Mouse (Mus musculus) R1 (cell line): ENCODE measurements at regions not wholly inside any gene's neighbourhood (a gene's known extent, or its start where the extent isn't known, plus 50 kb on each side); places are given as distances from the start of the nearest gene placed in this dataset.

Experiments
- DNase-seq: peaks from one replicate; pipeline ENCODE4 v3.0.0-alpha.2; 2018; ENCODE audit warnings: low read depth, low spot score

DNA sequence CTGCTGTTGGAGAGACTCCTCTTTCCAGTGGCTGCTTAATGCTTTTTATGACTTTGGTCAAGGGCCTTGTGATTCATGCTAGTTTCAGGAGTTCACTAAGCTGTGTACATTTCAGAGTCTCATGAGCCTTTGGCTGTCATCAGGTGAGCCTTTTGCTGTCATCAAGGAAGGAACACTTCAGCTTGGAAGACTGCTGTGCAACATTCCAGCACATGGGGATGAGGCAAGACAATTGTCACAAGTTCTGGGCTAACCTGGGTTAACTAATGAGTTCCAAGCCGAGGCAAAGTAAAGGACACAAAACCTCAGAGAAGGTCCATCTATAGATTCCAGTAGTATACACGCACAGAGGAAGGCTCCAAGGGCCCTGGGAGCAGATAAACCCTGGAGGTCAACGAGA is 124.8 kb upstream of the Eef2kmt start:
- DNase-seq = no peak

DNA sequence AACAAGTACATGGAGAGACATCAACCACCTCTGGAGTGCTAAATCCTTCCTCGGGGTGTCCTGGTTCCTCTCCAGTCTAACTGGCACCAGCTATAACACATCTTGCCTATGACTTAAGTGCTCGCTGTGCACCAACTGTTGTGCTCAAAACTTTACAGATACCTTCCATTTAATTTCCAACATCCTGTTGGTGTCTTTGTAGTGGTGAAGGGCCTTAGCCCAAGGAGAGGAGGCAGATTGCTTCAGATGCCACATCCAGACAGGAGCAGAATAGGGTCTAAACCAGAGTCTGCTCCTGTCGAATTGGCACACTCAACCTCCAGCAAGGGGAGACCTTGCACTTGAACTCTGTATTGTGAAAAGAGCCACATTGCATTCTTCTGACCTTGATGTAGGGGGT is 121.2 kb upstream of the Eef2kmt start:
- no peak for DNase-seq

DNA sequence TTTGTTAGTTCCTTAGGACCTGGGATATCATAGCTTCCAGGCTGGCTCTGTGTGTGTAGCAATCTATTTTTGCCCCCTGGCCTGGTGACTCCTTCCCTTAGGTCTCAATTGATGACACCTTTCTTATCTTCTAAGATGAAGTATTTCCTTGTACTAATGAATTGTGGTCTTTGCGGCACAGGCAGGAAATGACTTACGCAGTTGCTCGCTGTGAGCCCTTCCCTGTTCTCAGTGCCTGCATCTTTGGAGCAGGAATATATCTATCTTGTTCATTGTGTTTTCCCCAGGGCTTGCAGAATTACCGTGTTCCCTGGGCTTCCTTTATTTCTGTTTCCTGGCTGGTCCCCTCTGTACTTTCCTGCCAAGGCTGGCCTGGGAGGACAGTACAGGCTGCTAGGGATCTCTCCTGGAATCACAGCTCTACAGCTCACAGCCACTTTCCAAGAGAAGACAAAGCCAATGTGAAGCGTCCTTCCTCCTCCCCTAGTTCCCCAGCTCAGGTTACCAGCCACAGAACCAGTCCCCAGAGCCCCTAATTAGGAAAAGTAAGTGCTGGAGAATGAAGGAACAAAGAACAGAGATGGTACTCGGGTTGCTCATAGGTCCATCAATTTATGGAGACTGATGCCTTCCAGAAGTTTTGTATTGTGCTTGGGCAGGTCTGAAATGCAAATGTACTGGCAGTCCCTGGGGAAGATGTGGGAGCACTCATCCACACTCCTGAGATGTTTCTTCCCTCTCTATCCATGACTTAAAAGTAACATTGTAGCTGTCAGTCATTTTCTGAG is 119.2 kb upstream of the Eef2kmt start:
- DNase-seq = no peak

DNA sequence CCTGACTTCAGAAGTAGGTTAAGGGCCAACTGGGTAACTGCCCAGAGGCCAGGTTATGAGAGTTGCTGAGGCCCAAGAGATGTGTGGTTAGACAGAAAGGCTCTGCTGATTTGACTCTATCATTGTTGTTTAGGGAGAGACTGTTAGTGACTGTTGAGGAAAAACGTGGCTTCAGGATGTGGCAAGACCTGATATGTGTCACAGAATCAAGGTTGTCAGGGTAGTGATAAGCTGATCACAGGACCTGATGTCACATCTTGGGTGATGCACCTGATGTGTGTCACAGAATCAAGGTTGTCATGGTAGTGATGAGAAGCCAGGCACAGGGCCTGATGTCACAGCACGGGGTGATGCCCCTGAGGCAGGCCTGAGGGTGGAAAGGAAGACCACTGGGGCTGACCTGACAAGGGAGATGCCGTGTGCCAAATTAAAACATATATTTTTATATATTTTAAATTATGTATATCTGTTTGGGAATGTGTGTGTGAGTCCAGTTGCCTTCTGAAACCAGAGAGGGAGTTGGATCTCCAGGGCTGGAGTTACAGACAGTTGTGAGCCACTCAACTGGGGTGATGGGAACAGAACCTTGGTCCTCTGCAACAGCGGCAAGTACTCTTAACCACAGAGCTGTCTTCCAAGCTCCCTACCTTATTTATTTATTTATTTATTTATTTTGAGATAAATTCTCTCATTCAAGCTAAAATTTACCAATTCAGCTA is 115.6 kb upstream of the Eef2kmt start:
- DNase-seq = no peak

DNA sequence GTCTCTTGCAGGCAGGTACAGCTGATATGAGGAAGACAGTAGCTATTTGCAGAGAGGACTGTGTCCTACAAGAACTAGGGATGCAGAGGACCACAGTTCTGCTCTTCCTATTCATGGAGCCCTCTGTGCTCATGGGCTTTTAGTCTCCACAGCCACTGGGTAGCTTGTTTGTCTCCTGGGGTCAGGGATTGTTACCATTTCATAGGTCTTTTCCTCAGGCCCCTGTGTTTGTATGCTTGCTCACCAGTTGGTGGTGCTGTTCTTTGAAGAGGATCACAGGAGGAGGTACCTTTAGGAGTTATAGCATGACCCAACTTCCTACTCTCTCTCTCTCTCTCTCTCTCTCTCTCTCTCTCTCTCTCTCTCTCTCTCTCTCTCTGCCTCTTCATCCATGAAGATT is 114.7 kb upstream of the Eef2kmt start:
- DNase-seq = peak; percentile 26

DNA sequence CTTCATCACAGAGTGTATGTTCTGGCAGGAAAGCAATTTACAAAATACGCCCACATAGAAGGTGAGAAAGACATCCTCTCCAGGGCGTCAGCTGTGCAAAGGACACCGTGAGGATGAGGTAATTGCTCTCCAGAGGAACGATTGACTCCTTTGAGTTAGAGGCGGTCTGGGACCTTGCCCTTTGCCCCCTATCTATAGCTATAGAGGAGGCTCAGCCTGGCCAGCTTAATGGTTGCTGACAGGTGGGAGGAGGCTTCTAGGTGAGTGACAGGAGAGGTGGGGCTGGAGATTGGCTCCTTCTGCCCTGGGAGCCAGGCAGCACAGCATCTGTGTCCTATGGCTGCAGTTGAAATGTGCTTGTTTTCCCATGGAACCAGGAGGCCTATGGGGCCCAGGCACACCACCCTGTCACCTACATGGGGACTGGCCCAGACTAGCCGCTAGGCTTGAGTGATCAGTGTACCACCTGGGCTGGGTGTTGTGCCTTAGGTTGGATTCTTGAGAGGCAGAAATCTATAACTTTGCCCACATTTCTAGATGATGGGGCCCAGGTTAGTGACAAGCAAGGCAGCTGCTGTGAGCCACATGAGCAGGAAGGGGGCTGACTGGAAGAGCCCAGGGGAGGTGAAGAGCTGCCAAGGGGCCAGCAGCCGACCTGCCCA is 113.2 kb upstream of the Eef2kmt start:
- no peak for DNase-seq

DNA sequence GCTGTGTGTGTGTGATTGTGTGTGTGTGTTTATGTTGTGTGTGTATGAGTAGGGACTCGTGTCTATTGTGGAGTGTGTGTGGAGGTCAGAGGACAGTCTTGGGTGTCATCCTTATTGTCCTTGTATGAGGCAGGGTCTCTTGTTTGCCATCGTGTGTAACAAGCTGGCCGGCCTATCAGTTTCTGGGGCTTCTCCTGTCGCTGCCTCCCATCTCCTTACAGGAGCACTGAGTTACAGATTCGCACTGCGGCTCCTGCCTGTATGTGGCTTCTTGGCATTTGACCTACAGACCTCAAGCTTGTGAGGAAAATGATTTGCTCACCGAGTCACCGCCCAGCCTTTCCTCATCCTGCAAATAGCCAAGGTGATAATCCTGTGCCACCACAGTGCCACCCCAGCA is 112.6 kb upstream of the Eef2kmt start:
- no peak for DNase-seq

DNA sequence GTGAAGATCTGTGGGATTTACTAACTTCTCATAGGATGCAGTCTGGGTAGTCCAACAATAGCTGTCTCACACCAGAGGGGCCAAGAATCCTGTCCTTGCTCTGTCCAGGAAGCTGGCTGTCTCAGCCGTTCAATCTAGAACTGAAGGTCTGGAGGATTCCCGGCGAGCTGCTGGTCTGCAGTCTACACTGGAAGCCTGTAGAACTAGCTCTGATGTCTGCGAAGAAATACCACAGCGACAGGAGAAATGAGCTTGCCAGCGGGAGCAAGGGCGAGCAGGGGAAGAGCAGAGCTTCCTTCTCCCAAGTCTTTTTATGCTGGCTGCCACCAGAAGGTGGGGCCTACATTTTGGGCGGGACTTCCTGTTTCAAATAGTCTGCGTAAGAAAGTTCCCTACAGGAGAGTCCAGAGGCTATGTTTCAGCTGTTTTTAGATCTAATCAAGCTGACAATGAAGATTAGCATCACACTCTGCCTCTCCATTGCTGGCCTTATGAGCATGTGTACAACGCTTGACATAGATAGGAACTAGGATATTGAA is 111.9 kb upstream of the Eef2kmt start:
- peak; percentile 44 for DNase-seq

DNA sequence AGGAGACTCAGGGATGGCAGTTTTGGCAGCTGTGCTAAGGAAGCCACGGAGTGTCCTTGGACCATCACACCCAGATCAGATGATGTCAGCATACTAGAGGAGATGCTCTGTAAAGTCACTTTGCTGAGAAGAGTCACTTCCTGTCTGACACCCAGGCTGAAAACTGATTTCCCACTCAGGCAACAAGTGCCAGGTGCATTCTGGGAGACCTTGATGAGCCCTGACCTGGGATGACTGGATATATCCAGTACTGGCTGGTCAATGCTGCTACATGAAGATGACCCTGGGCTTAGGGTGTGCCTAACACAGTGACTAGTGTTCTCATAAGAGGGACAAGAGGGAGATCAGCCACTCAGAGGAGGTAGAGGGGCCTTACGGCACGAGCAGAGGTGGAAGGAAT is 110.2 kb upstream of the Eef2kmt start:
- no peak for DNase-seq

DNA sequence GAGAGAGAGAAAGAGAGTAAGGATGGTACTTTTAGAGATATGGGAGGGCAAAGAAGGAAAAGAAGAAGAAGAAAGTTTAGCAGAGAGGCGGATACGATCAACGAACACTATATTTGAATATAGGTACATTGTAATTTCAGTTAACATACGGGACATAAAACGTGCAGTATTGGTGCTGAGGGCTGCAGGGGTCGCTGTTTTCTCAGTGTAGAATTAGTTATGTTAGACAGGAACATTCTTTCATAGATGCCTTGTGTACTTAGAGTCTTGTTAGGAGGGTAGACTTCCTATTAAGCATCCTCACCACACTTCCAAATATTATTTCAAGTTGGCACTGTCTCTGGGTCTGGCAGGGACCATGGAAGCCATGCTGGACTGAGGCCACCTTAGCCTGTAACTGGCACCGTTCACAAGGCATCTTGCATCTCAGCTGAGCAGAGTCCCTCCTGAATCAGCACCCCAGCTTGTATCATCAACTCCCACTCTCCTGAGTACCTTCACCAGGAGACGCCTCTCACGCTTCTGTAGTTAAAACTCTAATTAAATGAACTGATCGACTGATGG is 107.3 kb upstream of the Eef2kmt start:
- DNase-seq = no peak

DNA sequence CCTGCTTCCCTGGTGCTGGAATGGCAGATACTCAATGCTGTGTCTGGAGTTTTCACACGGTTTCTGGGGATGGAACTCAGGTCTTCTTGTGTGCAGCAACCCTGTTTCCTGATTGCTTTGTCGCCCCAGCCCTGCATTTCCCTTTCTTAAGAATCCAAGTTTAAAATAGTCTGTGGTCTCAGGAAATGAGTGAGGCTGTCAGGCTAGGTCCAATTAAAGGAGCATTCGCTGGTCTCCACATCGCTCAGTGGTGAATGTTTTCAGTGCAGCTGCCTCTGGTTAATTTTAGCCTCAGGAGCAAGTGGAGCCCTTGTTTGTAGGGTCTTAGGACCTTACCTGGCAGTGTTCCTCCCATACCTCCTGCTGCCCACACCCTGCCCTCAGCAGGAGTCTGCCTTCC is 103.4 kb upstream of the Eef2kmt start:
- DNase-seq = no peak

DNA sequence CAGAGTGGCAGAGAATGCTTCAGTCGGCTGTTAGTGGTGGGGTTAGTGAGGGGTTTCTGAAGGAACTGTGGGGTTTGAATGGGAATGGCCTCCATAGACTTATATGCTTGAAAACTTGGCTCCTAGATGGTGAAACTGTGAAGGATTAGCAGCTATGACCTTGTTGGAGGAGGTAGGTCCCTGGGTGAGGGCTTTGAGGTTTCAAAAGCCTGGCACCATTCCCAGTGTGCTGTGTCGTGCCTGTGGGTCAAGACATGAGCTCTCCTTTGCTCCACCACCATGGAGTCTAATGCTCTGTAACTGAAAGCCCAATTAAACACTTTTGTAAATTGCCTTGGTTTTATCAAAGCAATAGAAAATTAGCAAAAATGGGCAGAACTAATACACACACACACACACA is 98.1 kb upstream of the Eef2kmt start:
- DNase-seq = no peak

DNA sequence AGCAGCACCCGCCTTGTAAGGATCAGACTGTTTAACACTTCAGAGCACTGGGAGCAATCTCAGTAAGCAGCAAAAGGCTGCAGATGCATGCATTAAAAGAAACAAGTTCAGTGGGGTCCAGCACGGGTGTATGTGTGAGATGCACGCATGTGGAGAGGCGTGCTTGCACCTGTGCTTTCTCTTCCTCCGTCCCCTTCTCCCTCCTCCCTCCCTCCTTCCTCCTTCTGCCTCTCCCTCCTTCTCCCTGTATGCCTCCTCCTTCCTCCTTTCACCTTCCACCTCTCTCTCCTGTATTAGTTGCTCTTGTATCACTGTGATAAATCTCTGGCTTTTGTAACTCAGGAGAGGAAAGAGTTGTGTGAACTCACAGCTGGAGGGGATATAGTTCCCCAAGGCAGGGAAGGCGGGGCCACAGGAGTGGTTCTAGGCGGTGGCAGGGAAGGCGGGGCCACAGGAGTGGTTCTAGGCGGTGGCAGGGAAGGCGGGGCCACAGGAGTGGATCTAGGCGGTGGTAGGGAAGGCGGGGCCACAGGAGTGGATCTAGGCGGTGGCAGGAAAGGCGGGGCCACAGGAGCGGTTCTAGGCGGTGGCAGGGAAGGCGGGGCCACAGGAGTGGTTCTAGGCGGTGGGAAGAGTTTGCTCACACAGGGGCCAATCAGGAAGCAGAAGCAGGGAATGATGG is 96.2 kb upstream of the Eef2kmt start:
- DNase-seq = peak; percentile 95

DNA sequence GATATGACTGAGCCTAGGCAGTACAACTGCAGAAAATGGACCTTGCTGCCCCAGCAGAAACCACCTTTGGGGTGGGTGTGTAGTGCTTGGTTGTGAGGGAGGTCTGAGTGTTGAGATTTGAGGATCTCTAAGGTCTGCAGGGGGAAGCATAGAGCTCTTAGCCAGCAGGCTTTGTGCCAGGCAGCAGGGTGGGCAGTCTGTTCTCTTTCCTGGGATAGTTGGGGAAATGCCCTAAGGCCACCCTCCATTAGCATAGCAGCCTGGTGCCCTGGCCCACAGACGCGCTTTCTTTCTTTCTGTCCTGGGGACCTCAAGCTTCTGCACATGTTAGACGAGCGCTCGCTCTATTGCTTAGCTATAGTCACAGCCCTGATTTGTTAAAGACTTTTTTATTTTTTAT is 91.4 kb upstream of the Eef2kmt start:
- DNase-seq = no peak

DNA sequence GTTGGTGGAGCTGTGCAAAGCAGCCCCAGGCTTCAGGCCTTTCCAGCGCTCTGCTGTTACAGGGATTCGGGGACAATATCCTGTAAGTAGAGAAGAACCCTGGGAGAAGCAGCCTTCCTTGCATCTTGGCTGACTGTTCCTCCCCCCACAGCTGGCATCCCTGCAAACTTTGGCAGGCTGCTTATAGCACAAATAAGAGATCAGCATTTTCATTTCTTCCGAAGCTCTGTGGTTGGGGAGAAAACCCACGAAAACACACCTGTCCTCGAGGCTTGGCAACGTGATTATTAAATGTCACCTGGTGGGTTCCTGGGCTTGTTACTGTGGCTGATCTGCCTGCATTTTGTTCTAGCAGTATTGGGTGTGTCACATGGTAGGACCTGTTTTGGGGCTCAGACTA is 86.5 kb upstream of the Eef2kmt start:
- no peak for DNase-seq

DNA sequence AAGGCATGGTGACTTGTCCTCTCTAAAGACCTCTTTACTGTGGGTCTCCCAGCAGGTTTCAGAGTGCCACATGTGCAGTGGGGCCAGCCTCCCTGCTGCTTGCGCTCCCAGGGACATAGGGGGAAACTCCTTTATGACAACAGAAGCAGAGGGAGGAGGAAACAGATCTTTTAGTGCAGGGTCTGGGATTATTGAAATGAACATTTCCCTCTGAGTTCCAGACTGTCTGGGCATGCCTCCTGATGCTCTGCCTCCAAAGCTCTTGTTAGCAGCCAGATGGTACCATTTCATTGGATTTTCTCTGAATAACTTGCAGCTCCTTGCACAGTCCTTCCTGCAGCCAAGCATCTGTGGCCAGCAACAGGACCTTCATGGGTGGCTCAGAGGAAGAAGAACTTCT is 60.5 kb upstream of the Eef2kmt start:
- no peak for DNase-seq

DNA sequence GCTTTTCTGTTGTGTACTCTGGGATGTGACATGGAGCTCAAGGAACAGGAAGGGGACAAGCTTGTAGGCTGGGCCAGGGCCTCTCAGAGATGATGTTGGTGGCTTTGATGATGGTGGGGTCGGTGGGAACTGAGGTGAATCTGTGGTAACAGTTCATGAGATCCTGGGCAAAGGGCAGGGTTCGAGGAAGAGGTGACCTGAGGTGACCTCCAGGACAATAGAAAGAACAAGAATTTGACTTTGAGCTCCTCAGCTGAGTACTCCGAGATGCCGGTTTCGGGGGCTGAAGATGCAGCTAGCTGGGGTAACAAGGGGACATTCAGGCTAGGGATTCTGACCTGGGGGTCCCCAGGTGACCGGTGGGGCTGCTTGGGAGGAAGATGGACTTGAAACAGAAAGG is 57.5 kb upstream of the Eef2kmt start:
- DNase-seq = no peak

DNA sequence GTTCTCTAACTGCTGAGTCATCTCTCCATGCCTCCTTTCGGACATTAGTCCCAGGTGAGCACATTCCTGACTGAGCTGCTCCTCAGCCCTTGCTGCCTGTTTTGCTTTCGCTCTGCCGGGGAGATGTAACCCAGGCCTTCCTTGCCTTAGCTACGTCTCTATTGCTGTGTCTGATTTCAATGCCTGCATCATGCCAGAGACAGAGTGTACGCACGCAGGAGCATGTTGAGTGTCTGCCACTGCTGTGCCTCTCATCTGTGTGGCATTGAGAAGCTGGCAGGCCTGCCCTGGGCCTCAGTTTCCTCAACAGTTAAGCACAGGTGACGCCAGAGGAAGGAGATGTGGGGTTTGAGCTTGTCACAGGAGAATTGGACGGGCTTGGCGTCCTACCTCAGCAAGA is 55.7 kb upstream of the Eef2kmt start:
- peak; percentile 4 for DNase-seq

DNA sequence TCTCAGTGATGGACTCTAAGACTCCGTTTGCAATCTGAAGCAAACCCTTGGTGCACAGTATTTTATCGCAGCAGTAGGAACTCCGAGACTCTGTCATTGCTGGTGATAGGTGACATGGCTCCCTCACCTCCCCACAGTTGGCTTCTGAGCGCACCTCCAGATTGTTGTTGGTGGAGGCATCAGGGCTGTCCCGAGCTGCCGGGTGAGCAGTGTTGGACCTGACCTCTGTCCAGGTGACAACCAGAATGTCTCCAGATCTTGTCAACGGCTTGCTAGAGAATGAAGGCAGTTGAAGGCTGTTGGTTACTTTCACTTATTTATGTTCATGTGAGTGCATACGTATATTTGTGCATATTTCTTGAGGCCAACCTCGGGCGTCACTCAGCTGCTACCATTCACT is 55.0 kb upstream of the Eef2kmt start:
- no peak for DNase-seq

DNA sequence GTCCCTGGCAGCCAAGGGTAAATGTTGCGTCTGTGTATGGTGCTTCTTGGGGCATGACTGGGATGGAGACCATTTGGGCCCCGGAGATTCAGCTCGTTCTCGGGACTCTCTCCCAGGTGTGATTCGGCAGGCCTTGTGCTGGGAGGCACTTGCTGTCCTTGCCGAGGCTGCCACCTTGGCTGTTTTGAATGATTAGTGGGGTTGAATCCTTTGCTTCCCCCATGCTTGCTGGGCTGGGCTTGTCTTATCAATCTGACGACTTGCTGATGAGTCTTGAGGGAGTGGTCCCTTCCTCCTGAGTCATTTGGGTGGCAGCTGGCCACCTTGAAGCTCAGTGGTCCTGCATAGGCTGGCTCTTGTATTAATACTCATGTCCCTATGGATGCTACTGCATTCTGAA is 52.0 kb upstream of the Eef2kmt start:
- DNase-seq = no peak

DNA sequence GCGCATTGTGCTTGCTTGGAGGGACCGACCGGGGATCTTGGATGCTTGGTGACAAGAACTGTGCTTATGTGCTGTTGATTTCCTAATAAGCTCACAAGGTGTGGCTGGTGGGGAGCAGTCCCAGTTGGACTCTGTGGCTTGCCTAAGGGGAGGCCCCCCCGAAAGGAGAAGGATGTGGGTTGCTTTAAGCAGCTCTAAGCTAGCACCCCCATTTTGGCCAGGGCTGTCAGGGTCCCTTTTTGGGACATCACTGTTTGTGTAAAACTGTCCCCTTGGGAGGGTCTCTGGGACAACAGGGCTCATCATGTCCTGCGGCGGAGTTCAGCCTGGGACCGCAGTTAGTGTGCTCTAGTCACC is 51.4 kb upstream of the Eef2kmt start:
- DNase-seq = no peak
